Comparison of ENCODE assay signal across 24 mouse cellular contexts in the genomic region with DNA sequence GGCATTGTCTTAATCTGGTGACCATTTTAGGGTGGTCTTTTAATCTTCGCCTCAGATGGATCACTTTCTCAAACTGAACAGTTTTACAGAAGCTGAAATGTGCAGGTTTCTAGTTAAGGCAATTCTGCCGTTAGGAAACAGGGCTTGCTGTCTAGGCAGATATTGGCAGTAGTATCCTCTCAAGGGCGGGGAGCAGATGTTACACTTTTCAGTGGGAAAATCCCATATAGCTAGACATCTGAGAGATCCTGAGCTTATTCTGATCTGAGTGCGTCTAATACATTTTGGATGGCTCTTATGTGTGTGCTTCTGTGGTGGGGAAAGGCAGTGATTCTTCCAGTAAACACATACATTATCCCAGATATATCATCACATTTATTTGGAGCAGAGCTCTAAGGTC.
DNase-seq lines count a peak whose midpoint lies in the region; ATAC-seq lines count a peak whose summit lies in the region.
"Had no signal": no experiment of that assay in that cellular context is flagged by ENCODE, and none has a peak within 500 bp of the region (broad histone marks: within the 10 kb centered on the region; RNA-seq: fewer than 3 reads in every experiment).

No protein-coding gene starts in this region.

- no peak overlapping the region for H3K4me2 ChIP-seq in forebrain, embryonic 16.5 days (ENCODE audit: low read length)
- no peak overlapping the region for H3K4me2 ChIP-seq in forebrain, embryonic 15.5 days (replicated peaks)
- H3K4me2 ChIP-seq: heart, embryonic 13.5 days; hindbrain, embryonic 14.5 days had no signal

- no peaks in the 10 kb centered on the region for H3K27me3 ChIP-seq in forebrain, embryonic 16.5 days (replicated peaks; ENCODE audit: control insufficient read depth, insufficient read depth, low read length)
- no peaks in the 10 kb centered on the region for H3K27me3 ChIP-seq in forebrain, embryonic 15.5 days
- H3K27me3 ChIP-seq: CH12.LX; heart, embryonic 13.5 days had no signal

- H3K4me3 ChIP-seq in forebrain, embryonic 16.5 days (replicated peaks; ENCODE audit: low read length) = no peak overlapping the region
- no peak overlapping the region for H3K4me3 ChIP-seq in forebrain, embryonic 15.5 days
- H3K4me3 ChIP-seq: heart, embryonic 13.5 days had no signal

- no peak overlapping the region for H3K9ac ChIP-seq in forebrain, embryonic 16.5 days (replicated peaks; ENCODE audit: low read depth, low read length)
- no peak overlapping the region for H3K9ac ChIP-seq in forebrain, embryonic 15.5 days (replicated peaks)
- H3K9ac ChIP-seq: heart, embryonic 13.5 days; hindbrain, embryonic 14.5 days had no signal

- no peaks in the 10 kb centered on the region for H3K4me1 ChIP-seq in forebrain, embryonic 16.5 days (replicated peaks; ENCODE audit: control insufficient read depth, insufficient read depth, low read length)
- H3K4me1 ChIP-seq in forebrain, embryonic 15.5 days = no peaks in the 10 kb centered on the region
- H3K4me1 ChIP-seq: heart, embryonic 13.5 days had no signal

- H3K36me3 ChIP-seq in forebrain, embryonic 16.5 days (ENCODE audit: control insufficient read depth, insufficient read depth) = no peaks in the 10 kb centered on the region
- no peaks in the 10 kb centered on the region for H3K36me3 ChIP-seq in forebrain, embryonic 15.5 days
- H3K36me3 ChIP-seq: G1E; heart, embryonic 13.5 days had no signal

- H3K9me3 ChIP-seq in forebrain, embryonic 16.5 days (ENCODE audit: control insufficient read depth, low read length) = no peaks in the 10 kb centered on the region
- H3K9me3 ChIP-seq in forebrain, embryonic 15.5 days = no peaks in the 10 kb centered on the region
- H3K9me3 ChIP-seq: G1E; heart, embryonic 13.5 days had no signal

- DNase-seq in layer of hippocampus, adult 18-20 months (ENCODE audit: low spot score in 2 of 2) = peak; percentile 28 to 58
- DNase-seq in layer of hippocampus, postnatal 36 days = no peak
- peak; percentile 8 for DNase-seq in right cerebral cortex, adult 18-20 months
- DNase-seq in right cerebral cortex, postnatal 14 days = no peak
- DNase-seq in retina, embryonic 14.5 days (ENCODE audit: low spot score) = no peak
- DNase-seq: adrenal gland, adult 2 months; adrenal gland, postnatal 14 days; B cell, adult 2 months; cerebellum, adult 18-20 months; cerebellum, adult 9-10 months; cerebellum, postnatal 14 days; gastrocnemius, postnatal 25 days; heart, adult 18-20 months; heart, postnatal 14 days; heart, postnatal 4 days had no signal

- whole genome bisulfite sequencing in forebrain, embryonic 16.5 days = 80% methylated on average over 4 of the region's 4 CpGs
- WGBS in forebrain, embryonic 15.5 days = 73% methylated on average over 4 of the region's 4 CpGs

- no peak overlapping the region for H3K27ac ChIP-seq in forebrain, embryonic 16.5 days (ENCODE audit: low read length)
- H3K27ac ChIP-seq in forebrain, embryonic 15.5 days (replicated peaks) = no peak overlapping the region
- H3K27ac ChIP-seq: heart, embryonic 13.5 days; hindbrain, embryonic 14.5 days; hindbrain, postnatal 0 days had no signal

- ATAC-seq in forebrain, embryonic 16.5 days = peak; percentile 52; the same call in 1 of the 2 replicates
- ATAC-seq in forebrain, embryonic 15.5 days (replicated peaks) = no peak
- ATAC-seq: hindbrain, postnatal 0 days; inflammation-experienced regulatory T-cells, adult 6 months; intestine, embryonic 16.5 days had no signal

Comparison
In these comparisons a context has a peak if more than half of its experiments do, and no peak if none do; other contexts are left out.
1. DNase-seq: peak in layer of hippocampus, adult 18-20 months (2 of 2) and right cerebral cortex, adult 18-20 months (single experiment); none in layer of hippocampus, postnatal 36 days (0 of 2), right cerebral cortex, postnatal 14 days (single experiment) and retina, embryonic 14.5 days (single experiment).